Mouse (Mus musculus) mesoderm, embryonic 11.5 days (tissue): ENCODE results near the gene Myof.
A peak's percentile ranks its signal among the peaks of the same experiment; 100 is the strongest.

ENCODE experiments used
- DNase-seq: peaks from one replicate; pipeline ENCODE4 v3.0.0-alpha.2; 2012; ENCODE audit warnings: low read depth, low spot score

Gene Myof

GRCm38 (mm10) chr19:38043281-38043981, at the start of gene Myof:
Myof (minus strand) TSS chr19:38043577.
- peak; percentile 48 for DNase-seq

GRCm38 (mm10) chr19:38091512-38091985, 48.2 kb upstream of the Myof start:
- peak; percentile 66 for DNase-seq

GRCm38 (mm10) chr19:38089358-38089757, 46.0 kb upstream of the Myof start:
- no peak for DNase-seq

- peak; percentile 25 for DNase-seq
Observed at GRCm38 (mm10) chr19:38086948-38087551, 43.7 kb upstream of the Myof start.

- no peak for DNase-seq
Observed at GRCm38 (mm10) chr19:38085841-38086240, 42.5 kb upstream of the Myof start.

- DNase-seq, result no peak
Observed at GRCm38 (mm10) chr19:38082931-38083525, 39.7 kb upstream of the Myof start.

- DNase-seq, result no peak
Observed at GRCm38 (mm10) chr19:38081361-38081760, 38.0 kb upstream of the Myof start.

GRCm38 (mm10) chr19:38077851-38078540, 34.6 kb upstream of the Myof start:
- no peak for DNase-seq

GRCm38 (mm10) chr19:38076251-38076650, 32.9 kb upstream of the Myof start:
- DNase-seq, result no peak

- DNase-seq, result no peak
Observed at GRCm38 (mm10) chr19:38075051-38075450, 31.7 kb upstream of the Myof start.

- DNase-seq, result no peak
Observed at GRCm38 (mm10) chr19:38073226-38073625, 29.8 kb upstream of the Myof start.

GRCm38 (mm10) chr19:38064051-38064450, 20.7 kb upstream of the Myof start:
- DNase-seq, result no peak

GRCm38 (mm10) chr19:38063201-38063600, 19.8 kb upstream of the Myof start:
- DNase-seq, result no peak

GRCm38 (mm10) chr19:38056931-38057330, 13.6 kb upstream of the Myof start:
- DNase-seq, result no peak

- DNase-seq, result no peak
Observed at GRCm38 (mm10) chr19:38056276-38056675, 12.9 kb upstream of the Myof start.

- no peak for DNase-seq
Observed at GRCm38 (mm10) chr19:38055798-38056197, 12.4 kb upstream of the Myof start.

- DNase-seq, result peak; percentile 99
Observed at GRCm38 (mm10) chr19:38054720-38055192, 11.4 kb upstream of the Myof start, which contains the start of gene Cep55. Cep55 (plus strand) TSS chr19:38055011.

GRCm38 (mm10) chr19:38054149-38054719, 10.9 kb upstream of the Myof start:
- peak; percentile 79 for DNase-seq

- peak; percentile 39 for DNase-seq
Observed at GRCm38 (mm10) chr19:38053227-38054041, 10.1 kb upstream of the Myof start.

GRCm38 (mm10) chr19:38049686-38050085, 6.3 kb upstream of the Myof start:
- DNase-seq, result no peak

- DNase-seq, result no peak
Observed at GRCm38 (mm10) chr19:38045198-38045597, 1.8 kb upstream of the Myof start.
